9 mouse cellular contexts compared by ENCODE assay signal in the genomic region with DNA sequence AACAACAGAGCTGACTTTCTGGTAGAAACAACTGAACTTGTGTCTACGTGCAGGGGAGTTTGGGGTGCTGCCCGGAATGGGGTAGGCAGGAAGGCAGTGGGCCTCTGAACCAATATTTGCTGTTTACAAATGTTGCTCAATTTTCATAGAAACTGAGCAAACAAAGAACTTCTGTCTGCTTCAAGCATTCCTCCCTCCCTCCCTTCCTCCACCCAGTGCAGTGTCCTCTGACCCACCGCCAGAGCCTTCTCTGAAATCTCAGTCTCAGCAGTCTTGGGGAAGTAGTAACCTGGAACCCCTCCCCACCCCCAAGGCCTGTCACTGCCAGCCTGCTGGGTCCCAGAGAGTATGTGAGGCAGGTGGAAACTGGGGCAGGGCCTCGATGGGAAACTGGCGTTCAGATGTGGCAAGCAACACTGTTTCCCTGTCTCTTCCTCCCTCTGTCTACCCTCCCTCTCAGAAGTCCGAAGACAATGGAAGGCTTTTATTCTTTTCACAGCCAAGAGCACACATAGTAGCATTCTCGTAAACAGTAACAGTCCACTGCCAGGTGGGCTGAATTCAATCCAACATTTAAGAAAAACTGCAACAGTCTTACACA. TPM values are rescaled to one million over a fixed set of nuclear protein-coding genes. Genes with fewer than 3 reads are reported as not detected.
A peak's percentile ranks its signal among the peaks of the same experiment; 100 is the strongest.
DNase-seq lines count a peak whose midpoint lies in the region; ATAC-seq lines count a peak whose summit lies in the region.
"Had no signal": no experiment of that assay in that cellular context is flagged by ENCODE, and none has a peak within 500 bp of the region (broad histone marks: within the 10 kb centered on the region; RNA-seq: fewer than 3 reads in every experiment).

No protein-coding gene starts in this region.

- peaks cover 13% of the 10 kb centered on the region for H3K4me1 ChIP-seq in embryonic facial prominence, embryonic 13.5 days
- H3K4me1 ChIP-seq in limb, embryonic 13.5 days, result peaks cover 11% of the 10 kb centered on the region

- peak; percentile 20; the same call in 1 of the 2 replicates for ATAC-seq in embryonic facial prominence, embryonic 13.5 days (ENCODE audit: insufficient number of reproducible peaks, insufficient read depth, low FRiP score, low TSS enrichment, low read depth)
- ATAC-seq in limb, embryonic 13.5 days (ENCODE audit: low FRiP score, low read depth), result no peak
- ATAC-seq: inflammation-experienced regulatory T-cells, adult 6 months had no signal

- H3K4me3 ChIP-seq in embryonic facial prominence, embryonic 13.5 days, result no peak overlapping the region
- H3K4me3 ChIP-seq in limb, embryonic 13.5 days, result no peak overlapping the region

- no peaks in the 10 kb centered on the region for H3K36me3 ChIP-seq in embryonic facial prominence, embryonic 13.5 days
- H3K36me3 ChIP-seq in limb, embryonic 13.5 days, result no peaks in the 10 kb centered on the region

- peak; percentile 6 to 26 for DNase-seq in kidney, postnatal 4 days
- no peak for DNase-seq in kidney, adult 11 months
- peak; percentile 4 for DNase-seq in retina, embryonic 14.5 days (ENCODE audit: low spot score)
- DNase-seq in gastrocnemius, postnatal 14 days, result no peak
- DNase-seq in c-Kit-positive CD71-positive TER-119-positive erythroid progenitor cells, embryonic 14.5 days (ENCODE audit: low spot score), result no peak
- no peak for DNase-seq in embryo, embryonic 9.5 days (ENCODE audit: extremely low spot score)

- H3K9ac ChIP-seq in embryonic facial prominence, embryonic 13.5 days, result no peak overlapping the region
- H3K9ac ChIP-seq in limb, embryonic 13.5 days, result no peak overlapping the region

- peak overlapping the region; percentile 57 for H3K27ac ChIP-seq in embryonic facial prominence, embryonic 13.5 days
- peak overlapping the region; percentile 1 for H3K27ac ChIP-seq in limb, embryonic 13.5 days

- H3K4me2 ChIP-seq in embryonic facial prominence, embryonic 13.5 days, result no peak overlapping the region
- H3K4me2 ChIP-seq in limb, embryonic 13.5 days (replicated peaks), result no peak overlapping the region

- no peaks in the 10 kb centered on the region for H3K27me3 ChIP-seq in embryonic facial prominence, embryonic 13.5 days
- no peaks in the 10 kb centered on the region for H3K27me3 ChIP-seq in limb, embryonic 13.5 days

- 46% methylated on average over 7 of the region's 7 CpGs for WGBS in embryonic facial prominence, embryonic 13.5 days
- WGBS in limb, embryonic 13.5 days, result 59% methylated on average over 7 of the region's 7 CpGs

- intact Hi-C loops in gastrocnemius, postnatal 14 days (cut with DNase I; ENCODE audit: low total_unique reads), result no loop called here

- no peaks in the 10 kb centered on the region for H3K9me3 ChIP-seq in embryonic facial prominence, embryonic 13.5 days
- H3K9me3 ChIP-seq in limb, embryonic 13.5 days, result no peaks in the 10 kb centered on the region

RNA-seq across cellular contexts. Expression of gene Trf, which starts 4.4 kb away (rescaled TPM):
- 14.4 and 135 TPM in 2 replicates for polyA plus RNA-seq in embryonic facial prominence, embryonic 13.5 days (2015; fragmentation: Nextera tagmentation; extraction: Ambion mirVana)
- polyA plus RNA-seq in limb, embryonic 13.5 days (2015; fragmentation: Nextera tagmentation; extraction: Ambion mirVana), result 14.7 and 22.8 TPM in 2 replicates
- 10 to 100 TPM in 1 of 2 experiments, 1 to 10 TPM in 1; 6.1 to 10.4 TPM for total RNA-seq in gastrocnemius, postnatal 14 days (2021)

RNA-seq across cellular contexts. Expression of gene Gm20425, which starts 4.6 kb away (rescaled TPM):
- 2.3 and 4.3 TPM in 2 replicates for polyA plus RNA-seq in embryonic facial prominence, embryonic 13.5 days (2015; fragmentation: Nextera tagmentation; extraction: Ambion mirVana)
- polyA plus RNA-seq in limb, embryonic 13.5 days (2015; fragmentation: Nextera tagmentation; extraction: Ambion mirVana), result 1.2 and 1.3 TPM in 2 replicates
- 1 to 10 TPM; 2.8 to 3.2 TPM for total RNA-seq in gastrocnemius, postnatal 14 days (2021)

RNA-seq across cellular contexts. Expression of gene Srprb, which starts 32.7 kb away (rescaled TPM):
- polyA plus RNA-seq in embryonic facial prominence, embryonic 13.5 days (2015; fragmentation: Nextera tagmentation; extraction: Ambion mirVana), result 63.4 and 65.4 TPM in 2 replicates
- polyA plus RNA-seq in limb, embryonic 13.5 days (2015; fragmentation: Nextera tagmentation; extraction: Ambion mirVana), result 62.4 and 66.9 TPM in 2 replicates
- total RNA-seq in gastrocnemius, postnatal 14 days (2021), result 10 to 100 TPM; 13.8 to 16.6 TPM

Comparison
In these comparisons a context has a peak if more than half of its experiments do, and no peak if none do; other contexts are left out.
1. DNase-seq: peak in kidney, postnatal 4 days (2 of 2) and retina, embryonic 14.5 days (single experiment); none in kidney, adult 11 months (single experiment), gastrocnemius, postnatal 14 days (single experiment), c-Kit-positive CD71-positive TER-119-positive erythroid progenitor cells, embryonic 14.5 days (single experiment) and embryo, embryonic 9.5 days (single experiment).